Mouse (Mus musculus): ENCODE data around the gene Gm10720. TPM values are rescaled to one million over a fixed set of nuclear protein-coding genes. Genes with fewer than 3 reads are reported as not detected.
"Not testable (repeated sequence)": the region's sequence is repeated elsewhere in the genome, so short reads cannot be mapped to it uniquely, and the experiment has no call there.

Gm10720 gene
- not detected in 2 replicates for polyA plus RNA-seq (2012; rRNA removed)

- H3K27me3 ChIP-seq (ENCODE audit: control insufficient read depth, insufficient read depth, low read length); H3K4me3 ChIP-seq (ENCODE audit: extremely low read depth, insufficient read depth, insufficient read length); H3K4me1 ChIP-seq (ENCODE audit: control insufficient read depth, insufficient read depth, insufficient read length); DNase-seq (ENCODE audit: low read depth in 1 of 2, low spot score in 2 of 2); H3K36me3 ChIP-seq (ENCODE audit: control insufficient read depth, insufficient read depth, low read length); H3K27ac ChIP-seq (ENCODE audit: insufficient read depth, low read length): not testable (repeated sequence)
- WGBS: 72% methylated on average over 5 of the region's 9 CpGs
Measured at GRCm38 (mm10) chr9:3015354-3015753, at the start of gene Gm10720. Gene Gm10720, plus strand, starts transcription at chr9:3015654.

- not testable (repeated sequence) for H3K4me3 ChIP-seq (ENCODE audit: extremely low read depth, insufficient read depth, insufficient read length); H3K4me1 ChIP-seq (ENCODE audit: control insufficient read depth, insufficient read depth, insufficient read length); H3K36me3 ChIP-seq (ENCODE audit: control insufficient read depth, insufficient read depth, low read length); H3K27ac ChIP-seq (ENCODE audit: insufficient read depth, low read length); H3K27me3 ChIP-seq (ENCODE audit: control insufficient read depth, insufficient read depth, low read length)
- peak in 1 of 2 experiments; percentile 43 for DNase-seq (ENCODE audit: low read depth in 1 of 2, low spot score in 2 of 2)
- 72% methylated on average over 12 of the region's 12 CpGs for WGBS
Measured at GRCm38 (mm10) chr9:3000445-3000972, 14.9 kb upstream of the Gm10720 start, which contains the start of gene Gm10722. Gene Gm10722, plus strand, starts transcription at chr9:3000922.

- H3K27ac ChIP-seq (ENCODE audit: insufficient read depth, low read length); H3K27me3 ChIP-seq (ENCODE audit: control insufficient read depth, insufficient read depth, low read length); H3K36me3 ChIP-seq (ENCODE audit: control insufficient read depth, insufficient read depth, low read length); H3K4me1 ChIP-seq (ENCODE audit: control insufficient read depth, insufficient read depth, insufficient read length); H3K4me3 ChIP-seq (ENCODE audit: extremely low read depth, insufficient read depth, insufficient read length); DNase-seq (ENCODE audit: low read depth in 1 of 2, low spot score in 2 of 2): not testable (repeated sequence)
- WGBS: 65% methylated on average over 8 of the region's 8 CpGs
Measured at GRCm38 (mm10) chr9:3001006-3001405, 14.4 kb upstream of the Gm10720 start.

- 68% methylated on average over 9 of the region's 11 CpGs for WGBS
- H3K4me1 ChIP-seq (ENCODE audit: control insufficient read depth, insufficient read depth, insufficient read length); H3K4me3 ChIP-seq (ENCODE audit: extremely low read depth, insufficient read depth, insufficient read length); H3K36me3 ChIP-seq (ENCODE audit: control insufficient read depth, insufficient read depth, low read length); H3K27me3 ChIP-seq (ENCODE audit: control insufficient read depth, insufficient read depth, low read length); H3K27ac ChIP-seq (ENCODE audit: insufficient read depth, low read length): not testable (repeated sequence)
- DNase-seq (ENCODE audit: low read depth in 1 of 2, low spot score in 2 of 2): peak; percentile 26 to 91
Measured at GRCm38 (mm10) chr9:3001948-3002659, 13.3 kb upstream of the Gm10720 start.

- not testable (repeated sequence) for H3K27ac ChIP-seq (ENCODE audit: insufficient read depth, low read length); DNase-seq (ENCODE audit: low read depth in 1 of 2, low spot score in 2 of 2); H3K27me3 ChIP-seq (ENCODE audit: control insufficient read depth, insufficient read depth, low read length); H3K4me1 ChIP-seq (ENCODE audit: control insufficient read depth, insufficient read depth, insufficient read length); H3K4me3 ChIP-seq (ENCODE audit: extremely low read depth, insufficient read depth, insufficient read length); H3K36me3 ChIP-seq (ENCODE audit: control insufficient read depth, insufficient read depth, low read length)
- 72% methylated on average over 6 of the region's 14 CpGs for WGBS
Measured at GRCm38 (mm10) chr9:3002794-3003396, 12.6 kb upstream of the Gm10720 start, which contains the start of gene Gm11168. Gene Gm11168, plus strand, starts transcription at chr9:3003346.

GRCm38 (mm10) chr9:3006179-3006578 is 9.3 kb upstream of the Gm10720 start:
- WGBS: 83% methylated on average over 1 of the region's 5 CpGs
- H3K27ac ChIP-seq (ENCODE audit: insufficient read depth, low read length): not testable (repeated sequence)

GRCm38 (mm10) chr9:3006636-3007035 is 8.8 kb upstream of the Gm10720 start:
- peak in 1 of 2 experiments; percentile 65 for DNase-seq (ENCODE audit: low read depth in 1 of 2, low spot score in 2 of 2)
- not testable (repeated sequence) for H3K4me3 ChIP-seq (ENCODE audit: extremely low read depth, insufficient read depth, insufficient read length); H3K27ac ChIP-seq (ENCODE audit: insufficient read depth, low read length); H3K27me3 ChIP-seq (ENCODE audit: control insufficient read depth, insufficient read depth, low read length); H3K36me3 ChIP-seq (ENCODE audit: control insufficient read depth, insufficient read depth, low read length); H3K4me1 ChIP-seq (ENCODE audit: control insufficient read depth, insufficient read depth, insufficient read length)
- 71% methylated on average over 8 of the region's 8 CpGs for WGBS

More at GRCm38 (mm10) chr9:3006179-3006578, 9.3 kb upstream of the Gm10720 start:
- H3K36me3 ChIP-seq (ENCODE audit: control insufficient read depth, insufficient read depth, low read length); H3K27me3 ChIP-seq (ENCODE audit: control insufficient read depth, insufficient read depth, low read length); DNase-seq (ENCODE audit: low read depth in 1 of 2, low spot score in 2 of 2); H3K4me3 ChIP-seq (ENCODE audit: extremely low read depth, insufficient read depth, insufficient read length); H3K4me1 ChIP-seq (ENCODE audit: control insufficient read depth, insufficient read depth, insufficient read length): not testable (repeated sequence)

GRCm38 (mm10) chr9:3007272-3007671 is 8.2 kb upstream of the Gm10720 start:
- not testable (repeated sequence) for H3K27ac ChIP-seq (ENCODE audit: insufficient read depth, low read length); H3K4me3 ChIP-seq (ENCODE audit: extremely low read depth, insufficient read depth, insufficient read length); H3K4me1 ChIP-seq (ENCODE audit: control insufficient read depth, insufficient read depth, insufficient read length); H3K36me3 ChIP-seq (ENCODE audit: control insufficient read depth, insufficient read depth, low read length); H3K27me3 ChIP-seq (ENCODE audit: control insufficient read depth, insufficient read depth, low read length)
- peak in 1 of 2 experiments; percentile 14 for DNase-seq (ENCODE audit: low read depth in 1 of 2, low spot score in 2 of 2)
- WGBS: 80% methylated on average over 8 of the region's 9 CpGs

GRCm38 (mm10) chr9:3009331-3009730 is 6.1 kb upstream of the Gm10720 start:
- no CpG with 5 or more reads among the region's 5 CpGs for WGBS
- H3K36me3 ChIP-seq (ENCODE audit: control insufficient read depth, insufficient read depth, low read length); H3K27me3 ChIP-seq (ENCODE audit: control insufficient read depth, insufficient read depth, low read length); DNase-seq (ENCODE audit: low read depth in 1 of 2, low spot score in 2 of 2); H3K4me1 ChIP-seq (ENCODE audit: control insufficient read depth, insufficient read depth, insufficient read length); H3K4me3 ChIP-seq (ENCODE audit: extremely low read depth, insufficient read depth, insufficient read length); H3K27ac ChIP-seq (ENCODE audit: insufficient read depth, low read length): not testable (repeated sequence)

GRCm38 (mm10) chr9:3012054-3012621 is 3.3 kb upstream of the Gm10720 start:
- not testable (repeated sequence) for H3K27ac ChIP-seq (ENCODE audit: insufficient read depth, low read length); H3K4me3 ChIP-seq (ENCODE audit: extremely low read depth, insufficient read depth, insufficient read length); DNase-seq (ENCODE audit: low read depth in 1 of 2, low spot score in 2 of 2); H3K4me1 ChIP-seq (ENCODE audit: control insufficient read depth, insufficient read depth, insufficient read length); H3K36me3 ChIP-seq (ENCODE audit: control insufficient read depth, insufficient read depth, low read length); H3K27me3 ChIP-seq (ENCODE audit: control insufficient read depth, insufficient read depth, low read length)
- 78% methylated on average over 3 of the region's 7 CpGs for WGBS
